Comparison of ENCODE assay signal across 14 mouse cellular contexts in the genomic region with DNA sequence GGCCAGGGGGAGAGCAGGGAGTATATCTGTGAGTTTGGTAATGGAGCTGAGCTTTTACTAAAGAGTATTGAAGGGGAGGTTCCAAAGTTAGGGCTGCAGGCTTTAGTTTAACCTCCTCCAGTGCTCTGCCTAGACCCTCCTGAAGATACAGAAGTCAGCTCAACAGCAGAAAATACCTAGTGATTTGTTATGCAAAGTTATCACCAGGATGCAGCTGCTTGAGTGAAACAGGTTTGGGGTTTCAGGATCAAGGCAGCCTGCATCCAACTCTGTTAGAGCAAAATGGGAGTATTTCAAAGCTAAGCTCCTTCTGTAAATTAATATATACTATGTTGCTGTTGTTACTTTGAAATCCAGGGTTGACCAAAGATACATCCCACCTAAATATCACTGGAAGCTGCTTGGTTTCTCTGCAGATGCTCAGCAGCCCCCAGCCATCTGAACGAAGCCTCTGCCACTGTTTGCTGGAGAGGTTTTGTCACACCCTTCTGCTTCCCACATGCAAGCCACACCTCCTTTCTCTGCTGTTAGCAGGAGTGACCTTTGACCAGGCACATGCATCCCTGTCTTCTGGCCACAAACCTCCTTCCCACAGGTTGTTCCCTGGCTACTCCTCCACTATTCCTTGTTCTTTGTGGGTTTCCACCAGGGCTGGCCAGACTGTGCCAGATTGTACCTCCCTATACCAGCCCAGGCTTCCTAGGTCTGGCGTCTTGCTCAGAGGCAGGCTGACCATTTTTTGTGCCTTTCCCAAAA.
DNase-seq lines count a peak whose midpoint lies in the region; ATAC-seq and TF ChIP-seq lines count a peak whose summit lies in the region.
"Had no signal": no experiment of that assay in that cellular context is flagged by ENCODE, and none has a peak within 500 bp of the region (broad histone marks: within the 10 kb centered on the region; RNA-seq: fewer than 3 reads in every experiment).

No protein-coding gene starts in this region.

- no peak for TF ChIP-seq CTCF in liver, postnatal 0 days (IDR thresholded peaks at IDR 0.05; ENCODE audit: low read depth)
- no peak for TF ChIP-seq CTCF in kidney, postnatal 0 days (IDR thresholded peaks at IDR 0.05; ENCODE audit: low read depth)
- TF ChIP-seq CTCF in cerebellum, adult 2 months (IDR thresholded peaks at IDR 0.05; ENCODE audit: borderline replicate concordance, insufficient read depth, low read depth, low read length), result no peak

- no peak overlapping the region for H3K9ac ChIP-seq in liver, postnatal 0 days (replicated peaks)
- H3K9ac ChIP-seq in liver, embryonic 11.5 days (ENCODE audit: low read depth, low read length), result no peak overlapping the region
- H3K9ac ChIP-seq in embryonic facial prominence, embryonic 14.5 days (ENCODE audit: low read depth, low read length), result no peak overlapping the region
- no peak overlapping the region for H3K9ac ChIP-seq in kidney, postnatal 0 days (ENCODE audit: low read depth, low read length)
- H3K9ac ChIP-seq: forebrain, postnatal 0 days; hindbrain, embryonic 14.5 days had no signal

- H3K9me3 ChIP-seq in liver, postnatal 0 days (ENCODE audit: low read length), result no peaks in the 10 kb centered on the region
- no peaks in the 10 kb centered on the region for H3K9me3 ChIP-seq in liver, embryonic 11.5 days (ENCODE audit: control insufficient read depth, low read length)
- no peaks in the 10 kb centered on the region for H3K9me3 ChIP-seq in embryonic facial prominence, embryonic 14.5 days (ENCODE audit: control insufficient read depth, low read length)
- H3K9me3 ChIP-seq in kidney, postnatal 0 days (replicated peaks; ENCODE audit: low read length), result no peaks in the 10 kb centered on the region

- peak; percentile 17 for DNase-seq in liver, postnatal 0 days
- DNase-seq in liver, embryonic 11.5 days (ENCODE audit: low spot score), result no peak
- DNase-seq in embryonic facial prominence, embryonic 14.5 days (ENCODE audit: low spot score), result no peak
- DNase-seq in kidney, postnatal 0 days (ENCODE audit: low spot score), result peak; percentile 65
- DNase-seq in yolk sac, embryonic 10.5 days (ENCODE audit: low spot score), result peak; percentile 72
- DNase-seq in cerebellum, adult 2 months, result no peak
- DNase-seq: cerebellum, postnatal 25 days; forebrain, postnatal 0 days; heart, adult 2 months; lung, postnatal 10 days; thymus, postnatal 14 days had no signal

- H3K27ac ChIP-seq in liver, postnatal 0 days (ENCODE audit: low read depth), result no peak overlapping the region
- H3K27ac ChIP-seq in liver, embryonic 11.5 days (ENCODE audit: low read depth, low read length), result no peak overlapping the region
- no peak overlapping the region for H3K27ac ChIP-seq in embryonic facial prominence, embryonic 14.5 days (replicated peaks; ENCODE audit: low read depth, low read length)
- peak overlapping the region; percentile 31; the same call in 1 of the 2 replicates for H3K27ac ChIP-seq in kidney, postnatal 0 days
- H3K27ac ChIP-seq in cerebellum, adult 2 months (ENCODE audit: insufficient read depth, low read length), result no peak overlapping the region
- H3K27ac ChIP-seq: hindbrain, embryonic 14.5 days had no signal

- no peaks in the 10 kb centered on the region for H3K27me3 ChIP-seq in liver, postnatal 0 days (ENCODE audit: insufficient read depth, low read length)
- H3K27me3 ChIP-seq in liver, embryonic 11.5 days (replicated peaks; ENCODE audit: control insufficient read depth, insufficient read depth, low read length), result no peaks in the 10 kb centered on the region
- H3K27me3 ChIP-seq in embryonic facial prominence, embryonic 14.5 days (replicated peaks; ENCODE audit: control insufficient read depth, insufficient read depth, low read length), result no peaks in the 10 kb centered on the region
- H3K27me3 ChIP-seq in kidney, postnatal 0 days (ENCODE audit: insufficient read depth, low read length), result no peaks in the 10 kb centered on the region
- H3K27me3 ChIP-seq in cerebellum, adult 2 months (ENCODE audit: control insufficient read depth, insufficient read depth, low read length), result no peaks in the 10 kb centered on the region; the same call in 1 of the 2 replicates

- WGBS in liver, postnatal 0 days (ENCODE audit: insufficient replicate concordance), result 38% methylated on average over 2 of the region's 2 CpGs
- WGBS in liver, embryonic 11.5 days, result 37% methylated on average over 2 of the region's 2 CpGs
- WGBS in embryonic facial prominence, embryonic 14.5 days, result 29% methylated on average over 2 of the region's 2 CpGs
- WGBS in kidney, postnatal 0 days, result 29% methylated on average over 2 of the region's 2 CpGs
- 43% methylated on average over 2 of the region's 2 CpGs for WGBS in cerebellum, adult 2 months

- H3K4me3 ChIP-seq in liver, postnatal 0 days (ENCODE audit: low read depth, low read length), result no peak overlapping the region
- H3K4me3 ChIP-seq in liver, embryonic 11.5 days (ENCODE audit: low read depth, low read length), result no peak overlapping the region
- no peak overlapping the region for H3K4me3 ChIP-seq in embryonic facial prominence, embryonic 14.5 days (ENCODE audit: low read depth, low read length)
- H3K4me3 ChIP-seq in kidney, postnatal 0 days (replicated peaks; ENCODE audit: low read depth, low read length), result no peak overlapping the region
- no peak overlapping the region for H3K4me3 ChIP-seq in cerebellum, adult 2 months (replicated peaks; ENCODE audit: insufficient read depth, low read depth, low read length)

- 0 out of 2 replicates have a peak, but pooled peaks cover 9% of the 10 kb centered on the region for H3K4me1 ChIP-seq in liver, postnatal 0 days (ENCODE audit: insufficient read depth)
- H3K4me1 ChIP-seq in liver, embryonic 11.5 days (replicated peaks; ENCODE audit: control insufficient read depth, insufficient read depth, low read length), result peaks cover 4% of the 10 kb centered on the region; the same call in 1 of the 2 replicates
- peaks cover 20% of the 10 kb centered on the region for H3K4me1 ChIP-seq in embryonic facial prominence, embryonic 14.5 days (ENCODE audit: control insufficient read depth, insufficient read depth, low read length)
- H3K4me1 ChIP-seq in kidney, postnatal 0 days (replicated peaks; ENCODE audit: insufficient read depth, low read length), result peaks cover 19% of the 10 kb centered on the region
- no peaks in the 10 kb centered on the region for H3K4me1 ChIP-seq in cerebellum, adult 2 months (ENCODE audit: control insufficient read depth, insufficient read depth, low read length)

- H3K36me3 ChIP-seq in liver, postnatal 0 days (replicated peaks; ENCODE audit: insufficient read depth, low read length), result no peaks in the 10 kb centered on the region
- no peaks in the 10 kb centered on the region for H3K36me3 ChIP-seq in liver, embryonic 11.5 days (ENCODE audit: control insufficient read depth, insufficient read depth, low read length)
- H3K36me3 ChIP-seq in embryonic facial prominence, embryonic 14.5 days (ENCODE audit: control insufficient read depth, insufficient read depth, low read length), result no peaks in the 10 kb centered on the region
- no peaks in the 10 kb centered on the region for H3K36me3 ChIP-seq in kidney, postnatal 0 days (ENCODE audit: insufficient read depth, low read length)

- H3K4me2 ChIP-seq in liver, postnatal 0 days (ENCODE audit: low read depth, low read length), result no peak overlapping the region
- H3K4me2 ChIP-seq in liver, embryonic 11.5 days, result no peak overlapping the region
- peak overlapping the region; percentile 55; the same call in 1 of the 2 replicates for H3K4me2 ChIP-seq in embryonic facial prominence, embryonic 14.5 days (ENCODE audit: low read depth, low read length)
- peak overlapping the region; percentile 41 for H3K4me2 ChIP-seq in kidney, postnatal 0 days (ENCODE audit: low read length)
- H3K4me2 ChIP-seq: hindbrain, embryonic 14.5 days had no signal

- ATAC-seq in liver, postnatal 0 days, result no peak
- no peak for ATAC-seq in liver, embryonic 11.5 days (replicated peaks; ENCODE audit: low FRiP score)
- ATAC-seq in embryonic facial prominence, embryonic 14.5 days (ENCODE audit: low read depth), result no peak
- ATAC-seq in kidney, postnatal 0 days (replicated peaks; ENCODE audit: low FRiP score, low read depth), result peak; percentile 86
- no peak for ATAC-seq in activated CD4-positive, CD25-positive, alpha-beta regulatory T cell, adult 4 months
- ATAC-seq: forebrain, postnatal 0 days; midbrain, embryonic 16.5 days had no signal

- TF ChIP-seq EP300 in liver, postnatal 0 days (IDR thresholded peaks at IDR 0.05; ENCODE audit: low read depth), result no peak

- TF ChIP-seq POLR2A in cerebellum, adult 2 months (IDR thresholded peaks at IDR 0.05; ENCODE audit: borderline replicate concordance, insufficient read depth, low read length), result no peak

Comparison
In these comparisons a context has a peak if more than half of its experiments do, and no peak if none do; other contexts are left out.
1. DNase-seq: peak in liver, postnatal 0 days (single experiment), kidney, postnatal 0 days (single experiment) and yolk sac, embryonic 10.5 days (single experiment); none in liver, embryonic 11.5 days (single experiment), embryonic facial prominence, embryonic 14.5 days (single experiment) and cerebellum, adult 2 months (0 of 2).
2. H3K4me2 ChIP-seq: peak in embryonic facial prominence, embryonic 14.5 days (single experiment) and kidney, postnatal 0 days (single experiment); none in liver, postnatal 0 days (single experiment) and liver, embryonic 11.5 days (single experiment).